In the genomic region with DNA sequence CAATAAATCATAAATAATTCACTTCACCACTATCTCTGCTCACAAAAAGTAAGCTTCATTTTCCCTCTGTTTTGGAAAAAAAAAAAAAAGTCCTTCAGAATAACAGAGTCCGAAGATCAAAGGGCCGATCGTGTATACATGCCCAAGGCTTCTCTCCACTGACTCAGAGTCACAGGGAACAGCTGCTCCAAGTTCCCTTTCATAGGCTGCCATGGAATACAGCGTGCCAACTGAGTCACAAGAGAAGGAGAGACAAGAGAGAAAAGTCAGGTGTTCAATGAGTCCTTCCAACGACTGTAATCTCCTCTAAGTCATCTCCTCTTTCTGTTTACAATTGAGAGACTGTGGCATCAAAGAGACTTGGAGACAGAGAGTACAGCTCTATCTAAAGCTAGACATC, we compare ENCODE assay signal across 17 mouse cellular contexts.
DNase-seq lines count a peak whose midpoint lies in the region.
"Had no signal": no experiment of that assay in that cellular context is flagged by ENCODE, and none has a peak within 500 bp of the region (broad histone marks: within the 10 kb centered on the region; RNA-seq: fewer than 3 reads in every experiment).

No protein-coding gene starts in this region.

- DNase-seq in heart, adult 11 months = peak; percentile 59
- DNase-seq in heart, postnatal 25 days (ENCODE audit: low spot score) = no peak
- DNase-seq in urinary bladder, postnatal 14 days (ENCODE audit: low spot score) = peak; percentile 20
- DNase-seq in urinary bladder, postnatal 10 days (ENCODE audit: low spot score) = no peak
- peak; percentile 35 for DNase-seq in adrenal gland, postnatal 25 days
- DNase-seq in gastrocnemius, postnatal 4 days (ENCODE audit: low spot score in 2 of 2) = no peak
- no peak for DNase-seq in retina, postnatal 1 day
- DNase-seq: cerebellum, adult 9-10 months; cerebellum, postnatal 36 days; gastrocnemius, postnatal 14 days; heart, adult 18-20 months; kidney, adult 11 months; kidney, postnatal 14 days; layer of hippocampus, adult 9-11 months; liver, embryonic 13.5 days; lung, adult 2 months; right cerebral cortex, postnatal 14 days had no signal

- intact Hi-C loops in heart, postnatal 25 days (cut with DNase I) = no loop called here

Comparison
In these comparisons a context has a peak if more than half of its experiments do, and no peak if none do; other contexts are left out.
1. DNase-seq: peak in heart, adult 11 months (single experiment), urinary bladder, postnatal 14 days (single experiment) and adrenal gland, postnatal 25 days (single experiment); none in heart, postnatal 25 days (single experiment), urinary bladder, postnatal 10 days (single experiment), gastrocnemius, postnatal 4 days (0 of 2) and retina, postnatal 1 day (single experiment).